In the genomic region with DNA sequence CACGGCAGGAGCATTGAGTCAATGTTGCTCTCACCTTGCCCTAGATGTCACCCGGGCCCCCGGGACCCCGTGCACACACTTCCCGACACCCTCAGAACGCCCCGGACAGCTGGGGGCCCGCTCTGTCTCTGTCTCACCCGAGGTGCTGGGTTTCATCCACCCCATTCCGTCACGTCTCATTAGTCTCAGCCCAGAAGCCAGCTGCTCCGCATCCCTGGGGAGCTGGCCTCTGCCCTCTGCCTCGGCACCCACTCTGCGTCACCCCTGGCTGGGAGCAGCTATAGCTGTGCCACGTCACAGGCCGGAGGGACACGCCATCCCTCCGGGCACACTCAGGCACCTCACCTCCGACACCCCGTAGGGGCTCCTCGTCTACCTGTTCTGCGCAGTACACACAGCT, we compare ENCODE assay signal across 20 mouse cellular contexts. TPM values are rescaled to one million over a fixed set of nuclear protein-coding genes. Genes with fewer than 3 reads are reported as not detected.
DNase-seq lines count a peak whose midpoint lies in the region; ATAC-seq lines count a peak whose summit lies in the region.
"Had no signal": no experiment of that assay in that cellular context is flagged by ENCODE, and none has a peak within 500 bp of the region (broad histone marks: within the 10 kb centered on the region; RNA-seq: fewer than 3 reads in every experiment).

No protein-coding gene starts in this region.

- H3K4me2 ChIP-seq in forebrain, embryonic 12.5 days, result no peak overlapping the region
- no peak overlapping the region for H3K4me2 ChIP-seq in forebrain, embryonic 14.5 days (ENCODE audit: low read length)
- no peak overlapping the region for H3K4me2 ChIP-seq in midbrain, embryonic 14.5 days (ENCODE audit: low read length)
- H3K4me2 ChIP-seq: embryonic facial prominence, embryonic 12.5 days; heart, embryonic 15.5 days; liver, embryonic 11.5 days had no signal

- WGBS in forebrain, embryonic 12.5 days, result 83% methylated on average over 22 of the region's 22 CpGs
- WGBS in forebrain, embryonic 14.5 days, result 79% methylated on average over 22 of the region's 22 CpGs
- 81% methylated on average over 22 of the region's 22 CpGs for WGBS in midbrain, embryonic 10.5 days
- WGBS in midbrain, embryonic 14.5 days, result 56% methylated on average over 22 of the region's 22 CpGs

- peaks cover 65% of the 10 kb centered on the region for H3K4me1 ChIP-seq in forebrain, embryonic 12.5 days
- peaks cover 26% of the 10 kb centered on the region for H3K4me1 ChIP-seq in forebrain, embryonic 14.5 days (ENCODE audit: control insufficient read depth, insufficient read depth, low read length)
- peaks cover 67% of the 10 kb centered on the region for H3K4me1 ChIP-seq in midbrain, embryonic 10.5 days
- peaks cover 41% of the 10 kb centered on the region for H3K4me1 ChIP-seq in midbrain, embryonic 14.5 days (ENCODE audit: control insufficient read depth, insufficient read depth, low read length)

- DNase-seq in forebrain, embryonic 14.5 days (ENCODE audit: low spot score), result no peak
- DNase-seq in midbrain, embryonic 10.5 days (ENCODE audit: low spot score), result no peak
- DNase-seq in midbrain, embryonic 14.5 days, result no peak
- peak; percentile 56 for DNase-seq in mesoderm, embryonic 11.5 days (ENCODE audit: low read depth, low spot score)
- no peak for DNase-seq in urinary bladder, adult 18-20 months (ENCODE audit: low spot score in 2 of 2)
- no peak for DNase-seq in thymus, postnatal 0 days (ENCODE audit: low spot score)
- DNase-seq: cerebellum, adult 2 months; gastrocnemius, postnatal 25 days; heart, adult 2 months; kidney, postnatal 4 days; lung, adult 18-20 months; lung, postnatal 14 days; right cerebral cortex, postnatal 4 days had no signal

- no peaks in the 10 kb centered on the region for H3K36me3 ChIP-seq in forebrain, embryonic 12.5 days (replicated peaks)
- no peaks in the 10 kb centered on the region for H3K36me3 ChIP-seq in forebrain, embryonic 14.5 days (ENCODE audit: control insufficient read depth, insufficient read depth, low read length)
- H3K36me3 ChIP-seq in midbrain, embryonic 10.5 days, result no peaks in the 10 kb centered on the region
- H3K36me3 ChIP-seq in midbrain, embryonic 14.5 days (ENCODE audit: control insufficient read depth, insufficient read depth, low read length), result no peaks in the 10 kb centered on the region
- H3K36me3 ChIP-seq: embryonic facial prominence, embryonic 12.5 days; heart, embryonic 15.5 days had no signal

- H3K27me3 ChIP-seq in forebrain, embryonic 12.5 days, result peaks cover 37% of the 10 kb centered on the region; the same call in 1 of the 2 replicates
- H3K27me3 ChIP-seq in forebrain, embryonic 14.5 days (replicated peaks; ENCODE audit: control insufficient read depth, insufficient read depth, low read length), result no peaks in the 10 kb centered on the region
- peaks cover 65% of the 10 kb centered on the region for H3K27me3 ChIP-seq in midbrain, embryonic 10.5 days (ENCODE audit: low read depth, poor library complexity, severe bottlenecking)
- H3K27me3 ChIP-seq in midbrain, embryonic 14.5 days (ENCODE audit: control insufficient read depth, insufficient read depth, low read length), result no peaks in the 10 kb centered on the region

- no peak for ATAC-seq in forebrain, embryonic 12.5 days (ENCODE audit: low FRiP score)
- no peak for ATAC-seq in forebrain, embryonic 14.5 days
- no peak for ATAC-seq in midbrain, embryonic 14.5 days (ENCODE audit: low FRiP score, low TSS enrichment)
- ATAC-seq: intestine, embryonic 16.5 days had no signal

- H3K9me3 ChIP-seq in forebrain, embryonic 12.5 days, result no peaks in the 10 kb centered on the region
- H3K9me3 ChIP-seq in forebrain, embryonic 14.5 days (replicated peaks; ENCODE audit: control insufficient read depth, low read length), result no peaks in the 10 kb centered on the region
- H3K9me3 ChIP-seq in midbrain, embryonic 10.5 days (replicated peaks), result no peaks in the 10 kb centered on the region
- H3K9me3 ChIP-seq in midbrain, embryonic 14.5 days (ENCODE audit: control insufficient read depth, low read length), result no peaks in the 10 kb centered on the region
- H3K9me3 ChIP-seq: embryonic facial prominence, embryonic 12.5 days; heart, embryonic 15.5 days had no signal

- H3K27ac ChIP-seq in forebrain, embryonic 12.5 days, result 0 out of 2 replicates have a peak overlapping the region, but pooled peaks have one; percentile 13
- H3K27ac ChIP-seq in forebrain, embryonic 14.5 days (ENCODE audit: low read depth, low read length), result no peak overlapping the region
- peak overlapping the region; percentile 78 for H3K27ac ChIP-seq in midbrain, embryonic 10.5 days (replicated peaks)
- no peak overlapping the region for H3K27ac ChIP-seq in midbrain, embryonic 14.5 days (replicated peaks; ENCODE audit: low read depth, low read length)
- H3K27ac ChIP-seq: embryonic facial prominence, embryonic 12.5 days; heart, adult 2 months; heart, embryonic 15.5 days; stomach, postnatal 0 days had no signal

- H3K4me3 ChIP-seq in forebrain, embryonic 12.5 days (replicated peaks), result no peak overlapping the region
- H3K4me3 ChIP-seq in forebrain, embryonic 14.5 days (ENCODE audit: low read depth, low read length), result no peak overlapping the region
- no peak overlapping the region for H3K4me3 ChIP-seq in midbrain, embryonic 10.5 days
- H3K4me3 ChIP-seq in midbrain, embryonic 14.5 days (replicated peaks; ENCODE audit: low read depth, low read length), result no peak overlapping the region
- H3K4me3 ChIP-seq: embryonic facial prominence, embryonic 12.5 days; heart, adult 2 months; heart, embryonic 15.5 days had no signal

- no peak overlapping the region for H3K9ac ChIP-seq in forebrain, embryonic 12.5 days
- H3K9ac ChIP-seq in forebrain, embryonic 14.5 days (ENCODE audit: low read length), result no peak overlapping the region
- H3K9ac ChIP-seq in midbrain, embryonic 14.5 days (replicated peaks; ENCODE audit: low read length), result no peak overlapping the region
- H3K9ac ChIP-seq: embryonic facial prominence, embryonic 12.5 days; heart, embryonic 15.5 days had no signal

RNA-seq across cellular contexts. Expression of a gene that starts 38.3 kb away (rescaled TPM):
- 1.2 TPM in 2 replicates for polyA plus RNA-seq in forebrain, embryonic 12.5 days (2016; fragmentation: Nextera tagmentation; extraction: Ambion mirVana)
- polyA plus RNA-seq in forebrain, embryonic 14.5 days (2014; fragmentation: Nextera tagmentation; extraction: Ambion mirVana), result 3.7 and 5.3 TPM in 2 replicates
- 0.23 and 0.26 TPM in 2 replicates for polyA plus RNA-seq in midbrain, embryonic 10.5 days (2016; fragmentation: Nextera tagmentation; extraction: Ambion mirVana)
- polyA plus RNA-seq in midbrain, embryonic 14.5 days (2014; fragmentation: Nextera tagmentation; extraction: Ambion mirVana), result 4.0 and 8.1 TPM in 2 replicates
- 0.91 and 1.3 TPM in 2 replicates for polyA plus RNA-seq in thymus, postnatal 0 days (2015; fragmentation: Nextera tagmentation; extraction: Ambion mirVana)
- polyA plus RNA-seq: limb, embryonic 11.5 days; liver, embryonic 11.5 days had no signal

Comparison
In these comparisons a context has a peak if more than half of its experiments do, and no peak if none do; other contexts are left out.
1. H3K27ac ChIP-seq: peak in forebrain, embryonic 12.5 days (single experiment) and midbrain, embryonic 10.5 days (single experiment); none in forebrain, embryonic 14.5 days (single experiment) and midbrain, embryonic 14.5 days (single experiment).